Mouse (Mus musculus): ENCODE measurements around the gene Chmp4b.

GRCm38 (mm10) chr2:154606965-154607364, 44.5 kb upstream of the Chmp4b start:
- TF ChIP-seq CTCF (IDR thresholded peaks at IDR 0.05; ENCODE audit: low read depth, low read length) = no peak
- TF ChIP-seq POLR2A (IDR thresholded peaks at IDR 0.05; ENCODE audit: extremely low read depth, insufficient read depth, low read length) = no peak

Data from liver, adult 2 months (tissue).